Mouse (Mus musculus) CD4-positive helper T cell, adult 2 months (primary cell): ENCODE measurements at regions not wholly inside any gene's neighbourhood (a gene's known extent, or its start where the extent isn't known, plus 50 kb on each side); places are given as distances from the start of the nearest gene placed in this dataset.

ENCODE experiments used
- DNase-seq: peaks from one replicate; pipeline ENCODE4 v3.0.0-alpha.2; 2012; ENCODE audit warnings: low read depth, missing footprints, low spot score

DNA sequence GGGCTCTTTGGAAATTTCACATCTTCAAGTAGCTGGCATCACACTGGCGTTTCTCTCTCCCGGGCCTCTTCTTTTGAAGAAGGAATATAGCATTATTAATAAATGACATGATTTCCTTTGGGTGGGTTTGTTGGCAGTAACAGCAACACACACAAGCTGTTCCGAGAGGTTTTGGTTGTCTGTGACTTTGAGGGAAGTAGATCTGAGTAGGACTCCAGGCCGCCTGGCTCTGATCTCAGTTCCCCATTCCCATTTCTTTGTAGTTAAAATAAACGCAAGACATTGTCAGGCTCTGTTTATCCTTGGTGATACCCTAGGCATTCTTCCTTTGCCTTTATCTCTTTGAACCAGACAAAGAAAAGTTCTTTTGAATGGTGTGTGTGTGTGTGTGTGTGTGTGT, 83.3 kb upstream of the Gm9887 start:
- no peak for DNase-seq

DNA sequence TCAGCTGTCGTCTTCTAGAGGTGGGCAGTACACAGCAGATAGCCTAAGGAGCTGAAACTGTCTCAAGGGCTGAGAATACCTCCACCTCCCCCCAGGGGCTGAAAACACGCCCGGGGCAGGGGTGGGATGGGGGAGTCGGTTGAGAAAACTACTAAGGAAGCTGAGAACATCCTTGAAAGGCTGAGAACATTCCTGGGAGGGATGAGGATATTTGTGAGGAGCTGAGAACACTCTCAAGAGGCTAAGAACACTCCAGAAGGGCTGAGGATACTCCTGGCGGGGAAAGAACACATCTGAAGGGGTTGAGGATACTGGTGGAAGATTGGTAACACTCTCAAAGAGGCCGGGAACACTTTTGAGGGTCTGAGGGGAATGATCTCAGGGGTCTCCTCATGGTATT, 81.3 kb upstream of the Gm9887 start:
- no peak for DNase-seq

DNA sequence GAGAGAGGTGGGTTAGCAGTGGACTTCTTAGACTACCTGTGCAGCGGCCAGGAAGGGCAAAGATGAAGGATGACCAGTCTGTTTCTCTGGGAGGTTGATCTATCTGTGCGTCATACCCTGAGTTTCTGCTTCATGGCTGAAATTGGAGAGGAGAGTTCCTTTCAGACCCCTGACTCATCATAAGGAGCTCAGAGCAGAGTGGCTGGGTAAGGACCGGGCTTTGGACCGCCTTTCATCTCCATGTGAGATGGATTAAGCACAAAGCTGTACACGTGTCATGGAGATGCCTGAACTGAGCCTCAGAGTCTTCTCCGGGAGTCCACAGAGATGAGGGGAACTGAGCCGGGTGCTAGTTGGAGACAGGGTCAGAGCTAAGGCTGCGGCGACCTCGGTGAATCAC, 80.7 kb upstream of the Gm9887 start:
- DNase-seq, result no peak

DNA sequence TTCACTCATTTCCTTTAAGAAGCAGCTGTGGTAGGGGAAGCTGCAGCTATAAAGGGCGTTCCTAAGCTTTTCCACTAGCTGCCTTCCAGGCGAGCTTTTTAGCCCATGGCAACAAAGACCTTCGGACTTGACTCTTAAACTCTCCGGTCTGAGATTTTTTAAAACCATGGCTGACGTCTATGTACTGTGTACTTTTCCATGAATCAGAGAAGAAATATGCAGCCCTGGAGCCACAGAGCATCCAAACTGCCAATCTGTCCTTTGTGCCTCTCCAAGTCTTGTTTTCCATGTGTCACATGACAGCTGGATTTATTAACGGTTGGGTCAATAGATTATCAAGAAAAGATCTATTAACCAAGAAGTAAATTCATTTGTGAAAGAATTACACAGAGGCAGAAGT, 78.9 kb upstream of the Gm9887 start:
- DNase-seq, result no peak

DNA sequence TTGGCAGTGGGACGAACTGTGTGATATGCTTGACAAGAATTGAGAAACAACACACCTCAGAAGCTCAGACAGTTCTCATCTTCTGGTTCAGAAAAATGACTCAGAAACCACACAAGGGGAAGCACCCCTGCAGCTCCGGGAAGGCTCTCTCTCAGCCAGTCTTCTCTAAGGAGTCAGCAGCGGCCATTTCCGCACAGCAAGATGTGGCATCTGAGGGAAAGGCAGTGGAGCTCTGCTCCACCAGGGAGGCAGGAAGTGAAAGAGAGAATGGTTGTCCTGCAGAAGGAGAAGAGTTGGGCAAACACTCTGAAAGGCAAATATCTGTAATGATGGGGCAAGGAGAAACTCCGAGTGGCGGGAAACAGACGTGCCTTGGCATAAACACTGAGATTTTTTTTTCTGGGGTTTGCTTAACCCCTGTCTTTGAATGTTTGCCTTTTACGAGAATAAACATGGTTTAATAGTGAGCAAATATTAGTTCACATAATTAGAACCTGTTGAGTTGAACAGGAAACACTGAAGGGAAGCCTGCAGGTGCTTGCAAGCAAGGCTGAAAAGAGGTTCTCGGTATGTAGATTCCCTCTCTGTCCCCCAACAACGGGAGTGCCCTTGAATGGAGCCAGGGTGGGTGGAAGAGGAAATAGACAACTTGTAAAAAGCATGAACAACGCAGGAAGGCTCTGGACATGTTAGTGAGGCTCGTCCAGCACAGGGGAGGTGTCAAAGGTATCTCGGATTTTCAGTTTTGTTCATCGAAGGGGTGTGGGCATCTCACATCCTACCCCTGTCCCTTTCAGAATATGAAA, 75.9 kb upstream of the Gm9887 start:
- peak; percentile 89 for DNase-seq

DNA sequence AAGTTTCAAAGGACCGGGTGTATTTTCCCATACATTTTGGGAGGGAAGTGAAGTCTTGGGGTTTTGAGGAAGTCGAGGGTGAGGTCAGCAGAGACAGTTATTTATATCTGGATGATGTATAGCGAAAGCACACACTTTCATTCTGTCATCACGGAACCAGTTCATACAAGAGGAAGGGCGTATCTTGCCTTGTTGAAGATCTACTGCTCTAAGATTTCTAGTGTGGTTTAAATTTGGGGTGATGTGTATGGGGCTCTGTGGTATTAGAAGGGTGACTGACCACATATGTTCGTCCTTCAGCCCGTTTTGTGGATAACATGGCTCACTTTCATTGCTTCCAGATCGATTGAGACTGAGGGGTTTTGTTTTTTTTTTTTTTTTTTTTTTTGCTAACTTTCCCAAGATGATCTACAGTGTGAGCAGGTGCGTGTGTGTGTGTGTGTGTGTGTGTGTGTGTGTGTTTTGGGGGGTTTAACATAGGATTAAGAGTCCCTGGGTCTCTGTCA, 75.1 kb upstream of the Gm9887 start:
- DNase-seq, result peak; percentile 79

DNA sequence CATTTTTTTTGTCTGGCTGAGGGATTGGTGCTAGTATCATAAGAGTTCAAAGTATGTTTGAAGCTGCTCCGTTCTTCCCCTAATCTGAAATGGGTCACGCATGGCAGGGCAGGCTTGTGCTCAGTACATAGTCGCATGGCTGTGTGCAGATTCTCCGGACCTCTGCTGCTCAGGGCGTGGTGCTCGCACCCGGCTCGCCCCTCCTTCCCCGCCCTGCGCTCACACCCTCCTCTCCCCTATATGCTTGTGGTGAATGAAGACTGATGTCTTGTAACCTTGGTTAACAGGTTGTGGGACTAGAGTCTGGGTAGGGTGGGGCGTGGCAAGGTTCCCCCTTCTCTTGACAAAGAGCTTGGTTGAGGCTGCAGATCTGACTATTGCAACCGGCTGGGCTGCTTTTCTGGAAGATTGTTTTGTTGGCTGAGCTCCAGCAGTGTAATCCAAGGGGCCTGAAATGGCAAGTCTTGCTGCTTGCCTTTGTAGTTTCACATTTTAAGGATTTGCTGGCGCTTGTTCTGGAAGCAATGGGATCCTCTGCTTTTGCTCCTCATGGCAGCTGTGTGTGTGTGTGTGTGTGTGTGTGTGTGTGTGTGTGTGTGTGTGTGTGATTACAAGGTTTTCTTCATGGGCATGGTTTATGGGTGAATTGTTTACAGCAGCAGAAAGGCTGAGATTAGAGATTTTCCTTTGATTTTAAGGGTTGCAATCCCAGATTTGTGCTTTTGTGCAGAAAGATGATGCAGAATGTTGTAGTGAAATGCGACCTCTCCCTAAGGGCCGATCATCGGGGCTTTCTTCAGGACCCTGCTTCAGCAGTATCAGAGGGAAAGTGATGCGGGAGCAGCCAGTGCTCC, 74.4 kb upstream of the Gm9887 start:
- peak; percentile 84 for DNase-seq

DNA sequence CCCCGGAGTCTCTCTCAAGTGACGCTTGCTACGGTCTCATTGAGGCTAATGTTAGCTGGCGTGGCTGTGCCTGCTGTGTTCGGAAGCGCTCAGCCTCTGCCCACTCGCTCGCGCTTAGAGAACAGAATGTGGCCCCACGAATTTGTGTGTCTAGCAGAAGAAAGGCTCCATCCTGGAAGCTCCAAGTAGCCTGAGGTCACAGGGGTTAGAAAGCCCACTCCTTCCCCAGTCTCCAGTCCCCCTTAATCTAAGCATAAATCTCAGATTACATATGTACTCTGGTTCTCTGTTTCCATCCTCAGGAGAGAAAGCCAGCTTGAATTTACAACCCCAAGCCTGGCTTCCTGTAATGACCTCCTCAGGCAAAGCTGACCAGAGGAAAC, 73.8 kb upstream of the Gm9887 start:
- peak; percentile 71 for DNase-seq

DNA sequence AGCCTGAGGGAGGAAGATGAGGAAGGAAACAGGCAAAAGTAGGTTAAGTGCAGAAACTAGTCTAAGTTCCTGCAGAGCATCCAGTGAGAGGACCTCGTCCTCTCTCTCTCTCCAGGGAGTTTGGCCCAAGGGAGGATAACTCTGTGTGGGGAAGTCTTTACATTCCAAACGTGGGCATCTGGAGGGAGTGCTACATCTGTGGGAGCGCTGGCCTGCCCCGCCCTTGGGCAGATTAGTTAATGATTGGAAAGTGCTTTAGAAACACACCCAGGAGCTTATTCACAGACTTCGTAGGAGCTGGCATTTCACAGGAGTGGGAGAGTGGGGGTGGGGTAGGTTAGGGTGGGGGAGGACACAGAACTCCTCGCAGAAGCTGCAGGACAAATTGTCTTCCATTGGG, 70.1 kb upstream of the Gm9887 start:
- DNase-seq, result no peak

DNA sequence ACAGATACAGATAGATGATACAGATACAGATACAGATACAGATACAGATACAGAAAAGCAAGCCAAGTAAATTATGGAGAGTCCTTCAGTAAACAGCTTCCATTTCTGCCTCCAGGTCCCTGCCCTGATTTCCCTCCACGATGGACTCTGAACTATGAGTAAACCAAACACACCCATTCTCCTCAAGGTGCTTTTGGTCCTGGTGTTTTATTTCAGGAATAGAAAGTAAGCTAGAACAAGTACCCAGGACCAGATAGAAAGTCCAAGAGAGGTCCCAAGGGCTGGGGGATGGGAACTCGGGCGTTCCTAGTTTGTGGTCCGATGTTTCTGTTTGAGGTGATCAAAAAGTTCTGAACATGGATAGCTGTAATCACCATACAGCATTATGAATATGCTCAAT, 69.5 kb upstream of the Gm9887 start:
- DNase-seq, result no peak

DNA sequence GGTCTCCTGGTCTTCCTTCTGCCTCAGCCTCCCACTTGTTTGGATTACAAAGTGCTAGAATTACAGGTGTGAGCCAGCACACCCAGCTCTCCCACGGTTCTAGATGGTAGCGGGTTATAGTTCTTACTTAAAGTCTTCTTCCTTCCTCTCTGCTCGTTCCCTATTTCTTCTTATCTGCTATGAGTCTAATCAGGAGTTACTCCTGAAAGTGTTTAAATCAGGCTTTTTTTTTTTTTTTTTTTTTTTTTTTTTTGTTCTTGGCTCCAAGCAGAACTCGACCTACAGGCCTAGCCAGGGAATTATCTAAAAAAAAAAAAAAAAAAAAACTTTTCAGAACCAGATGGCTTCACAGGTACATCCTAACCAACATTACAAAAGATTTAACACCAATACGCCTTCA, 66.0 kb upstream of the Gm9887 start:
- no peak for DNase-seq

DNA sequence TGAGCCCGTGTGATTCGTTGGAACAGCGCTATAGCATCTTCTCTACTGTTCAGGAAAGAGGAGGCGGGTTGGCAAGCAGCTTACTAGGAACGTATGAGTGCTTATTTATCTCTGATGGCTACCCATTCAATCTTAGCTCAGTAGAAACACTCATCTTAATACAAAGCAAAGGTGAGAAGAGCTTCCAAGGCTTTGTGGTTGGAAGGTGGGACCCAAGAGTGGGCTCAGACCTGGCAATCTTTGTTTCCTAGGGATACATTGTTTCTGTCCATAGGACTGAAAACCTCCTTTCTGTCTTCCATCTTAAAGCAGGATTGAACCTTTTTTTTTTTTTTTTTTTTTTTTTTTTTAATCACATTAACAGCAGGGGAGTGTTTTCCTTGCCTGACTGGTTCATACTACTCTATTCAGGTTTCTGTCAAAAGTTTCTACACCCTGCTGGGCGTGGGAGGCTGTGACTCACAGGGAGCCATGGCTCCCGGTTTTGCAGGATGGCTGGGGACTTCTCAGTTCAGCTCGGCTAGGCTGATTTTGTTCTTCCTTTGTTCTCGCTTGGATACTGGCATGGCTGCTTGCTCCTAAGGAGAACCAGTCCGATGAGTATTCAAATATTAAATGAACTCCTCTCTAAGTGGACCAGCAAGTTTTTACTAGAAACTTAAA, 64.7 kb upstream of the Gm9887 start:
- DNase-seq, result no peak

DNA sequence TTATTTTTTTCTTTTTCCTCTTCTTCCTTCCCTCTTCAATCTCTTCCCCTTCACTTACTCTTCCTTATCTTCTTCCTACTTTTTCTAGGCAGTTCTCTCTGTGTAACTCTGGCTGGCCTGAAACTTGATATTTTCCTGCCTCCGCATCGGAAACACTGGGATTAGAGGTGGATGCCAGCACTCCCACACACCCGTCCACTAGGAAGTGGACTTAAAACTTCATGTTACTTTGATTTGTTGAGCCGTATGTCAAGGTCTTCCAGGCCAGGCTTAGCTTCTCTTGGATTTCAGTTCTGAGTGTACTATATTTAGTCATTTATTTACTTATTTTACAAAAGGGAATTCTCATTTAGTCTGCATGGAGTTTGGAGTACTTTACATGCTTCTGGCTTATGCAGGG, 62.1 kb upstream of the Gm9887 start:
- no peak for DNase-seq

DNA sequence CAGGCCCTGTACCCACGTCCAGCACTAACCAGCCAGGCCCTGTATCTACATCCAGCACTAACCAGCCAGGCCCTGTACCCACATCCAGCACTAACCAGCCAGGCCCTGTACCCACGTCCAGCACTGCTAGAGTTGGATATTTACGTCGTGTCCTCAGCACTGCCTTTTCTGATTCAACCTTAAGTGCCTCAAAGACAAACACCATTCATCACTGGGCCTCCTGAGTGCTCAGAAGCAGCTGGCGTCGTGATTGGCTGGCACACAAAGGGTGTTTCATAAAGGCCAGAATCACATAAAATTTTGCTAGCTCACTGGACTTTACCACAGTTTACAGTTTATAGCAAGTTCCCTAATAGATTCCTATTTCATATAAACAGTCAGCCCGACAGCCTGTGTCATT, 59.8 kb upstream of the Gm9887 start:
- no peak for DNase-seq

DNA sequence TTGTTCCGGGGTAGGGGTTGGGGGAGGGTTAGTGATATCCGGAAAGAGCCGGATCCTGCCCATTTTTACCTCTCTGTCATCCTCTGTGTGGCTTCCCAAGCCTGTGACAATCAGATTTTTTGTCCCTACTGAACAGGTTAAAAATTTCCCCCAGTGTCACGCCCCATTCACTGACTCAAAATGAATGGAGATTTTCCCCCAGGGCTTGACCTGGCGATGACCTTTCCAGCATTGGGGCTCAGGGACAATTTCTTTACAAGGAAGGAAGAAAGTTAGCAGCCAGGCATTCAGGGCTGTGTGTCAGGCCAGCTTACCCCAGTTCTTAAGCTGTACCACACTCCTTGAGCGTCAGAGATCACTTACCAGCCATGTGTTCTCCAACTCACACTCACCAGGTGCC, 55.9 kb upstream of the Gm9887 start:
- DNase-seq, result no peak

DNA sequence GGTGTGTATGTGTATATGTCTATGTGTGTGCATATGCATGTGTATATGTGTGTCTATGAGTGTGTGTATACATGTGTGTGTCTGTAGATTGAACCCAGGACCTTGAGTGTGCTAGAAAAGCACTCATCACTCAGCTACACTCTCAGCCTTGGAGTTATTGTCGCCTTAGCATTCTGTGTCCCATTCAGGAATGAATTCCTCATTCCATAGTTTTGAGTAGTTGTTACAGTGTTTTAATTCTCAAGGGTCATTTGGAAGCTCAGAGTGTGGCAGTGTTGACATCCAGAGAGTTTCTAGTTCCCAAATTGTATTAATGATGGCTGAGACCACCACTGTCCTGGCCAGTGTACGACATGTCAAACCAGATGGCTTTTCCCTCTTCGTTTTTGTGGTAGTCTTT, 53.4 kb upstream of the Gm9887 start:
- DNase-seq, result no peak

DNA sequence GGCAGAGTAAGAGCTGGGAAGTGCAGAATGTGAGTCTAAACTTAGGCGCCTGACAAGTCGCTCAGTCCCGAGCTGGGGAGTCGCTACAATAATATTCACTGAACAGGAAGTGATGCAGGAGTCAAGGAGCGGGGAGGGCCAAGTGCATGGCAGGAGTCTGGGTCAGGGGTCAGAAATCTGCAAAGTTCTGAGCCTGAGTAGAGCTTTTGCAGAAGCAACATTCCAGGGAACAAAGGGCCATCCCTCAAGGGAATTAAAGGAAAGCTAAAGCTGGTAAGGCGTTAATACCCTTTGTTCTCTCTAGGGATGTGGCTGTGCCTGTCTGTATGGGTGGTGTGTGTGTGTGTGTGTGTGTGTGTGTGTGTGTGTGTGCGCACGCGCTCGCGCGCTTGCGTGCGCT, 52.7 kb upstream of the Gm9887 start:
- DNase-seq, result no peak
